ENCODE assay signal across 17 mouse cellular contexts in genomic region chr11:57414697-57415096, GRCm38 (mm10).
A peak's percentile ranks its signal among the peaks of the same experiment; 100 is the strongest.
DNase-seq lines count a peak whose midpoint lies in the region; ATAC-seq lines count a peak whose summit lies in the region.
"Had no signal": no experiment of that assay in that cellular context is flagged by ENCODE, and none has a peak within 500 bp of the region (broad histone marks: within the 10 kb centered on the region; RNA-seq: fewer than 3 reads in every experiment).

No protein-coding gene starts in this region.

- 55% methylated on average over 7 of the region's 7 CpGs for WGBS in neural tube, embryonic 15.5 days

- intact Hi-C loops in left cerebral cortex, postnatal 25 days (cut with DNase I), result no loop called here
- intact Hi-C loops in left cerebral cortex, postnatal 10 days (cut with DNase I), result no loop called here
- intact Hi-C loops in heart, postnatal 25 days (cut with DNase I), result no loop called here

- H3K27me3 ChIP-seq in neural tube, embryonic 15.5 days (replicated peaks), result no peaks in the 10 kb centered on the region
- H3K27me3 ChIP-seq: heart, embryonic 13.5 days; intestine, embryonic 15.5 days had no signal

- H3K36me3 ChIP-seq in neural tube, embryonic 15.5 days, result no peaks in the 10 kb centered on the region
- H3K36me3 ChIP-seq: heart, embryonic 13.5 days; intestine, embryonic 15.5 days had no signal

- H3K9ac ChIP-seq in neural tube, embryonic 15.5 days (replicated peaks), result no peak overlapping the region
- H3K9ac ChIP-seq: heart, embryonic 13.5 days; intestine, embryonic 15.5 days; liver, embryonic 14.5 days had no signal

- no peaks in the 10 kb centered on the region for H3K9me3 ChIP-seq in neural tube, embryonic 15.5 days (replicated peaks)
- H3K9me3 ChIP-seq: heart, embryonic 13.5 days; intestine, embryonic 15.5 days had no signal

- DNase-seq in frontal cortex, postnatal 25 days (ENCODE audit: low spot score in 2 of 2), result no peak
- peak; percentile 34 to 64 for DNase-seq in left cerebral cortex, postnatal 25 days (ENCODE audit: low spot score in 2 of 2)
- no peak for DNase-seq in left cerebral cortex, postnatal 10 days (ENCODE audit: extremely low spot score in 1 of 2, low spot score in 2 of 2)
- peak; percentile 67 for DNase-seq in layer of hippocampus, adult 9-11 months
- DNase-seq in thymus, postnatal 25 days, result no peak
- DNase-seq in heart, postnatal 25 days (ENCODE audit: low spot score), result no peak
- DNase-seq: B cell, adult 2 months; cerebellum, adult 9-10 months; embryo, embryonic 11 days; left cerebral cortex, postnatal 4 days; lung, postnatal 4 days had no signal

- no peak overlapping the region for H3K4me3 ChIP-seq in neural tube, embryonic 15.5 days (replicated peaks)
- H3K4me3 ChIP-seq: heart, embryonic 13.5 days; intestine, embryonic 15.5 days had no signal

- H3K4me1 ChIP-seq in neural tube, embryonic 15.5 days, result peaks cover 16% of the 10 kb centered on the region
- H3K4me1 ChIP-seq: intestine, embryonic 15.5 days had no signal

- H3K4me2 ChIP-seq in neural tube, embryonic 15.5 days, result no peak overlapping the region
- H3K4me2 ChIP-seq: heart, embryonic 13.5 days; intestine, embryonic 15.5 days had no signal

- 0 out of 2 replicates have a peak overlapping the region, but pooled peaks have one; percentile 28 for H3K27ac ChIP-seq in neural tube, embryonic 15.5 days (replicated peaks)
- H3K27ac ChIP-seq: heart, embryonic 13.5 days; intestine, embryonic 15.5 days; kidney, postnatal 0 days; liver, embryonic 14.5 days had no signal

- ATAC-seq in frontal cortex, adult (ENCODE audit: low TSS enrichment), result peak; percentile 58; the same call in 1 of the 2 replicates
- no peak for ATAC-seq in neural tube, embryonic 15.5 days (ENCODE audit: low FRiP score)
- ATAC-seq: intestine, embryonic 15.5 days had no signal

Comparison
In these comparisons a context has a peak if more than half of its experiments do, and no peak if none do; other contexts are left out.
1. DNase-seq: peak in left cerebral cortex, postnatal 25 days (2 of 2) and layer of hippocampus, adult 9-11 months (single experiment); none in frontal cortex, postnatal 25 days (0 of 2), left cerebral cortex, postnatal 10 days (0 of 2), thymus, postnatal 25 days (single experiment) and heart, postnatal 25 days (single experiment).